Mouse (Mus musculus) myocyte (in vitro differentiated cells): ENCODE measurements at regions not wholly inside any gene's neighbourhood (a gene's known extent, or its start where the extent isn't known, plus 50 kb on each side); places are given as distances from the start of the nearest gene placed in this dataset.

ENCODE experiments used
- H3K27me3 ChIP-seq: one replicate; pipeline ENCODE4 v1.6.1; 2011; ENCODE audit not compliant: control insufficient read depth, insufficient read depth, insufficient read length
- H3K36me3 ChIP-seq: one replicate; pipeline ENCODE4 v1.6.1; 2011; ENCODE audit not compliant: control insufficient read depth, insufficient read depth
- H3K4me2 ChIP-seq: one replicate; pipeline ENCODE4 v1.6.1; 2011; ENCODE audit warnings: low read depth, control low read depth
- H3K4me3 ChIP-seq: one replicate; pipeline ENCODE4 v1.5.1; 2011; ENCODE audit warnings: mild to moderate bottlenecking, control low read depth, moderate library complexity
- H3K79me2 ChIP-seq: one replicate; pipeline ENCODE4 v1.6.1; 2011; ENCODE audit not compliant: control insufficient read depth, insufficient read depth
- H3ac ChIP-seq: one replicate; pipeline ENCODE4 v1.6.1; 2011; ENCODE audit not compliant: control insufficient read depth, insufficient read length
- CEBPB ChIP-seq: IDR thresholded peaks from 2 replicates; pipeline ENCODE4 v1.6.1; 2011; ENCODE audit warnings: mild to moderate bottlenecking, moderate library complexity; ENCODE audit not compliant: poor library complexity, insufficient read depth, severe bottlenecking
- E2F4 ChIP-seq: IDR thresholded peaks from one replicate; pipeline ENCODE4 v1.6.1; 2011; ENCODE audit warnings: mild to moderate bottlenecking, control low read depth, moderate library complexity; ENCODE audit not compliant: insufficient read depth
- MAX ChIP-seq: IDR thresholded peaks from one replicate; pipeline ENCODE4 v1.6.1; 2011; ENCODE audit warnings: low read depth, mild to moderate bottlenecking, control low read depth
- MYOD1 ChIP-seq, 3 experiments: IDR thresholded peaks; one replicate each; pipeline ENCODE4 v1.6.1; 2011; ENCODE audit warnings: control low read depth in 2 of 3, low read depth in 2 of 3, mild to moderate bottlenecking in 2 of 3, moderate library complexity in 1 of 3; ENCODE audit not compliant: insufficient read length in 2 of 3, control insufficient read depth in 1 of 3
- MYOG ChIP-seq, 3 experiments: IDR thresholded peaks; one replicate each; pipeline ENCODE4 v1.6.1; 2011; ENCODE audit warnings: control low read depth in 2 of 3, low read depth in 2 of 3, mild to moderate bottlenecking in 2 of 3; ENCODE audit not compliant: insufficient read length in 2 of 3, control insufficient read depth in 1 of 3, insufficient read depth in 1 of 3
- POLR2A ChIP-seq: IDR thresholded peaks from one replicate; pipeline ENCODE4 v1.6.1; 2011; ENCODE audit warnings: low read depth, mild to moderate bottlenecking, control low read depth, moderate library complexity; ENCODE audit not compliant: insufficient read length
- POLR2AphosphoS2 ChIP-seq: IDR thresholded peaks from one replicate; pipeline ENCODE4 v1.6.1; 2011; ENCODE audit warnings: low read depth, control low read depth; ENCODE audit not compliant: insufficient read length
- REST ChIP-seq: IDR thresholded peaks from one replicate; pipeline ENCODE4 v1.6.1; 2011; ENCODE audit warnings: mild to moderate bottlenecking, control low read depth, moderate library complexity; ENCODE audit not compliant: insufficient read depth, insufficient read length
- SRF ChIP-seq: IDR thresholded peaks from one replicate; pipeline ENCODE4 v1.6.1; 2011; ENCODE audit warnings: low read depth; ENCODE audit not compliant: control insufficient read depth, insufficient read length
- TCF12 ChIP-seq: IDR thresholded peaks from one replicate; pipeline ENCODE4 v1.6.1; 2011; ENCODE audit warnings: mild to moderate bottlenecking, control low read depth; ENCODE audit not compliant: poor library complexity, insufficient read depth, severe bottlenecking
- TCF3 ChIP-seq: IDR thresholded peaks from one replicate; pipeline ENCODE4 v1.6.1; 2011; ENCODE audit warnings: low read depth, control low read depth; ENCODE audit not compliant: insufficient read length
- USF1 ChIP-seq: IDR thresholded peaks from one replicate; pipeline ENCODE4 v1.6.1; 2011; ENCODE audit warnings: low read depth, mild to moderate bottlenecking, control low read depth, moderate library complexity

DNA sequence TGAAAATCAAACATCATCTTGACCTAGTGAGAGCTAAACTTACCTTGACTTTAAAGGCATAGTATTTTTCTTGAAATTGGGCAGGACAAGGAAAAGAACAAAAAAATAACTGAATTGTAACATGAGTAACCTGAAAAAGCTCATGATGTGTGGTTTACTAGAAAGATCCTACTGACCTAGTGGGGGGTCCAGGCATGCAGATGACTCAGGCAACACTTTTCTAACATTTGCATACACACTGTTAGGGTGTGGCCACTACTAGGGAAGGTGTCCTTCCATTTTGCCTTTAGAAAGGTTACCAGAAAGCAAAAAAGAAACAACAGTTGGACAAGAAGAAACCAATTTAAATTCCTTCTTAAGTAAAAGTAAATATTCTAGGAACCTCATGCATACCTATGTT, 347.3 kb upstream of the Cobl start:
- Histone ChIP-seq H3ac (no peak overlapping the region), H3K36me3 (no peaks in the 10 kb centered on the region), H3K27me3 (no peaks in the 10 kb centered on the region), H3K79me2 (no peaks in the 10 kb centered on the region), H3K4me2 (no peak overlapping the region), H3K4me3 (no peak overlapping the region)
- TF ChIP-seq MYOD1 (IDR thresholded peaks at IDR 0.05; ENCODE audit: control insufficient read depth in 1 of 3, insufficient read length in 2 of 3, low read depth in 2 of 3): no peak
- no peak for TF ChIP-seq CEBPB
- no peak for TF ChIP-seq E2F4
- no peak for TF ChIP-seq MYOG (IDR thresholded peaks at IDR 0.05; ENCODE audit: control insufficient read depth in 1 of 3, insufficient read depth in 1 of 3, insufficient read length in 2 of 3, low read depth in 2 of 3)
- TF ChIP-seq POLR2A: no peak
- TF ChIP-seq MAX: no peak
- TF ChIP-seq TCF3: no peak
- TF ChIP-seq USF1: no peak
- TF ChIP-seq TCF12: no peak
- no peak for TF ChIP-seq REST
- no peak for TF ChIP-seq SRF
- TF ChIP-seq POLR2AphosphoS2: no peak

DNA sequence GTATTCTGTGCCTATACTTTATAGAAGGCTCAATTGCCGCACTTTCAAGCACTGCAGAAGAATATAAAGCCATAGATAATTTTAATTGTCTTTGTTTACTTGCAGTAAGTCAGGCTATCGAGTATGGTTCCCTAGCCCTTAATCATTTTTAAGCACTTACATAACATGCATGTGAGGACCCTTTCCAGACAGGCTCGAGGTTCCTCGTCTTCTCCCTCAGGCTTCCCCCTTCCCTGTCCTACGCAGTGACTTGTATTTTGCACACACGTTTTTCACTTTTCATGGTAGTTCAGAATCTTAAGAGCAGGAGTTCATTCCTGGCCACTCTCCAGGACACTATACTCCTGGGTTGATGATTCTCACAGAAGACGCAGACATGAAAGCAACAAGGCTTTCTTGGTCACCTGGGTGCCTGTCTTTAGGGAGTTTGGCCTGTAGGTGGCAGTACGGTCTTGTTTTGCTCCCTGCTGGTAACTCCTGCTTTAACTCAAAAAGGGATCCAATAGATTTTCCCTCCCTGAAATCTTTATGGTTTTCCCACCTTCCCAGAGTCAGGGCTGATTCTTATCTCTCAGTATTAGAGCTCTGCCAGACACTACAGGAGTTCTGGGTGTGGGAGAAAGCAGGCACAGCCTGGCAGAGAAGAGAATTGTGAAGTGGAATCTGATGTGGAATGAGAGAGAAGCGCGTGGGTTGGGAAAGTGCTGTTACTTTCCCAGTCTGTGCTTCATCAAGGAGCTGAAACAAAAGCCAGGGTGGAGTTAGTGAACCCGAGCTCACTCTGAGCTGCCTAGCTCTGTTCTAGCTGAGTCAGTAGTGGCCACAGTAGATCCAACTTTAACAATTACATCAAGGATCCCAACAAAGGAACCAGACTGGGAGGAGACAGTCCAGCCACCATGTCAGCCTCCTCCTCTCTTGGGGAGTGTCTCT, 346.5 kb upstream of the Cobl start:
- Histone ChIP-seq H3ac (no peak overlapping the region), H3K4me2 (peak overlapping the region; percentile 65), H3K79me2 (no peaks in the 10 kb centered on the region), H3K4me3 (no peak overlapping the region), H3K36me3 (no peaks in the 10 kb centered on the region), H3K27me3 (no peaks in the 10 kb centered on the region)
- TF ChIP-seq CEBPB (no peak), SRF (no peak), REST (no peak), USF1 (no peak), MYOG (IDR thresholded peaks at IDR 0.05; ENCODE audit: control insufficient read depth in 1 of 3, insufficient read depth in 1 of 3, insufficient read length in 2 of 3, low read depth in 2 of 3) (no peak), TCF3 (no peak), TCF12 (no peak), MAX (no peak), POLR2A (no peak), MYOD1 (IDR thresholded peaks at IDR 0.05; ENCODE audit: control insufficient read depth in 1 of 3, insufficient read length in 2 of 3, low read depth in 2 of 3) (no peak)
